In genomic region chr9:116091921-116092320, GRCm38 (mm10) we compare ENCODE assay signal across 10 mouse cellular contexts.
DNase-seq lines count a peak whose midpoint lies in the region; ATAC-seq lines count a peak whose summit lies in the region.
"Had no signal": no experiment of that assay in that cellular context is flagged by ENCODE, and none has a peak within 500 bp of the region (broad histone marks: within the 10 kb centered on the region; RNA-seq: fewer than 3 reads in every experiment).

No protein-coding gene starts in this region.

- H3K4me2 ChIP-seq in intestine, embryonic 14.5 days (ENCODE audit: low read length): no peak overlapping the region
- no peak overlapping the region for H3K4me2 ChIP-seq in intestine, embryonic 16.5 days (ENCODE audit: low read depth, low read length)
- H3K4me2 ChIP-seq: embryonic facial prominence, embryonic 13.5 days; lung, embryonic 15.5 days had no signal

- no peaks in the 10 kb centered on the region for H3K9me3 ChIP-seq in intestine, embryonic 14.5 days (ENCODE audit: control insufficient read depth, low read length)
- no peaks in the 10 kb centered on the region for H3K9me3 ChIP-seq in intestine, embryonic 16.5 days (ENCODE audit: control insufficient read depth, low read length)
- H3K9me3 ChIP-seq: embryonic facial prominence, embryonic 13.5 days; lung, embryonic 15.5 days had no signal

- no peak overlapping the region for H3K4me3 ChIP-seq in intestine, embryonic 14.5 days (ENCODE audit: low read depth, low read length)
- H3K4me3 ChIP-seq in intestine, embryonic 16.5 days (ENCODE audit: low read length): no peak overlapping the region
- H3K4me3 ChIP-seq: embryonic facial prominence, embryonic 13.5 days; lung, embryonic 15.5 days had no signal

- peaks cover 11% of the 10 kb centered on the region for H3K4me1 ChIP-seq in intestine, embryonic 14.5 days (replicated peaks; ENCODE audit: control insufficient read depth, insufficient read depth, low read length)
- peaks cover 8% of the 10 kb centered on the region; the same call in 1 of the 2 replicates for H3K4me1 ChIP-seq in intestine, embryonic 16.5 days (ENCODE audit: control insufficient read depth, insufficient read depth, low read length)

- peak overlapping the region; percentile 0; the same call in 1 of the 2 replicates for H3K27ac ChIP-seq in intestine, embryonic 14.5 days (ENCODE audit: low read depth)
- H3K27ac ChIP-seq in intestine, embryonic 16.5 days (ENCODE audit: low read length): no peak overlapping the region
- H3K27ac ChIP-seq: embryonic facial prominence, embryonic 13.5 days; lung, embryonic 15.5 days had no signal

- 37% methylated on average over 5 of the region's 5 CpGs for WGBS in intestine, embryonic 14.5 days
- WGBS in intestine, embryonic 16.5 days: 37% methylated on average over 5 of the region's 5 CpGs

- ATAC-seq in intestine, embryonic 14.5 days (replicated peaks; ENCODE audit: low FRiP score, low TSS enrichment, low read depth): no peak
- no peak for ATAC-seq in intestine, embryonic 16.5 days
- ATAC-seq in inflammation-experienced regulatory T-cells, adult 6 months: peak; percentile 42

- H3K9ac ChIP-seq in intestine, embryonic 14.5 days (ENCODE audit: low read length): no peak overlapping the region
- no peak overlapping the region for H3K9ac ChIP-seq in intestine, embryonic 16.5 days (ENCODE audit: low read depth, low read length)
- H3K9ac ChIP-seq: embryonic facial prominence, embryonic 13.5 days; lung, embryonic 15.5 days had no signal

- H3K27me3 ChIP-seq in intestine, embryonic 14.5 days (replicated peaks; ENCODE audit: control insufficient read depth, insufficient read depth, low read length): no peaks in the 10 kb centered on the region
- H3K27me3 ChIP-seq in intestine, embryonic 16.5 days (replicated peaks; ENCODE audit: control insufficient read depth, insufficient read depth, low read length): no peaks in the 10 kb centered on the region
- H3K27me3 ChIP-seq: embryonic facial prominence, embryonic 13.5 days; lung, embryonic 15.5 days had no signal

- peaks cover 49% of the 10 kb centered on the region for H3K36me3 ChIP-seq in intestine, embryonic 14.5 days (ENCODE audit: control insufficient read depth, insufficient read depth, low read length)
- 0 out of 2 replicates have a peak, but pooled peaks cover 3% of the 10 kb centered on the region for H3K36me3 ChIP-seq in intestine, embryonic 16.5 days (ENCODE audit: control insufficient read depth, insufficient read depth, low read length)

- peak; percentile 66 for DNase-seq in intestine, embryonic 14.5 days (ENCODE audit: low spot score)
- peak; percentile 69 for DNase-seq in adrenal gland, adult 8-10 months
- DNase-seq in lung, postnatal 36 days: peak; percentile 53
- no peak for DNase-seq in right cerebral cortex, adult 18-20 months
- DNase-seq in left cerebral cortex, postnatal 36 days (ENCODE audit: low spot score in 2 of 2): no peak
- no peak for DNase-seq in frontal cortex, postnatal 36 days (ENCODE audit: low spot score in 2 of 2)

- intact Hi-C loops in left cerebral cortex, postnatal 36 days (cut with DNase I): no loop called here

Comparison
In these comparisons a context has a peak if more than half of its experiments do, and no peak if none do; other contexts are left out.
1. DNase-seq: peak in intestine, embryonic 14.5 days (single experiment), adrenal gland, adult 8-10 months (single experiment) and lung, postnatal 36 days (single experiment); none in right cerebral cortex, adult 18-20 months (single experiment), left cerebral cortex, postnatal 36 days (0 of 2) and frontal cortex, postnatal 36 days (0 of 2).